Mouse (Mus musculus): ENCODE measurements at regions not wholly inside any gene's neighbourhood (a gene's known extent, or its start where the extent isn't known, plus 50 kb on each side); places are given as distances from the start of the nearest gene placed in this dataset.

GRCm38 (mm10) chr13:83865932-83866685 lies 356.0 kb upstream of the Tmem161b start:
- WGBS (ENCODE audit: missing documents), result 89% methylated on average over 6 of the region's 6 CpGs
- no peak overlapping the region for H3K27ac ChIP-seq
- H3K36me3 ChIP-seq (ENCODE audit: inconsistent target), result no peaks in the 10 kb centered on the region
- no peaks in the 10 kb centered on the region for H3K79me2 ChIP-seq (ENCODE audit: inconsistent target)
- no peak overlapping the region for H3K4me3 ChIP-seq (ENCODE audit: inconsistent target)

GRCm38 (mm10) chr13:83867211-83867610 lies 354.9 kb upstream of the Tmem161b start:
- H3K4me3 ChIP-seq (ENCODE audit: inconsistent target), result no peak overlapping the region
- WGBS (ENCODE audit: missing documents), result 86% methylated on average over 1 of the region's 1 CpGs
- H3K36me3 ChIP-seq (ENCODE audit: inconsistent target), result no peaks in the 10 kb centered on the region

GRCm38 (mm10) chr13:83867831-83868473 lies 354.1 kb upstream of the Tmem161b start:
- Histone ChIP-seq H3K36me3 (ENCODE audit: inconsistent target) (no peaks in the 10 kb centered on the region), H3K4me3 (ENCODE audit: inconsistent target) (no peak overlapping the region), H3K79me2 (ENCODE audit: inconsistent target) (no peaks in the 10 kb centered on the region), H3K27ac (no peak overlapping the region)
- WGBS (ENCODE audit: missing documents), result 86% methylated on average over 4 of the region's 4 CpGs

More at GRCm38 (mm10) chr13:83867211-83867610, 354.9 kb upstream of the Tmem161b start:
- Histone ChIP-seq H3K27ac (no peak overlapping the region), H3K79me2 (ENCODE audit: inconsistent target) (no peaks in the 10 kb centered on the region)

GRCm38 (mm10) chr13:83868922-83869321 lies 353.2 kb upstream of the Tmem161b start:
- Histone ChIP-seq H3K27ac (no peak overlapping the region), H3K79me2 (ENCODE audit: inconsistent target) (no peaks in the 10 kb centered on the region), H3K4me3 (ENCODE audit: inconsistent target) (no peak overlapping the region), H3K36me3 (ENCODE audit: inconsistent target) (no peaks in the 10 kb centered on the region)
- 18% methylated on average over 4 of the region's 4 CpGs for WGBS (ENCODE audit: missing documents)

- Histone ChIP-seq H3K79me2 (ENCODE audit: inconsistent target) (no peaks in the 10 kb centered on the region), H3K4me3 (ENCODE audit: inconsistent target) (no peak overlapping the region), H3K36me3 (ENCODE audit: inconsistent target) (no peaks in the 10 kb centered on the region), H3K27ac (no peak overlapping the region)
- WGBS (ENCODE audit: missing documents), result 96% methylated on average over 3 of the region's 3 CpGs
These were observed 349.8 kb upstream of the Tmem161b start for GRCm38 (mm10) chr13:83872143-83872819.

GRCm38 (mm10) chr13:83872887-83873286 lies 349.2 kb upstream of the Tmem161b start:
- Histone ChIP-seq H3K27ac (no peak overlapping the region), H3K36me3 (ENCODE audit: inconsistent target) (no peaks in the 10 kb centered on the region), H3K4me3 (ENCODE audit: inconsistent target) (no peak overlapping the region), H3K79me2 (ENCODE audit: inconsistent target) (no peaks in the 10 kb centered on the region)
- 71% methylated on average over 5 of the region's 5 CpGs for WGBS (ENCODE audit: missing documents)

GRCm38 (mm10) chr13:83879561-83879960 lies 342.5 kb upstream of the Tmem161b start:
- Histone ChIP-seq H3K4me3 (ENCODE audit: inconsistent target) (no peak overlapping the region), H3K27ac (no peak overlapping the region), H3K79me2 (ENCODE audit: inconsistent target) (no peaks in the 10 kb centered on the region), H3K36me3 (ENCODE audit: inconsistent target) (no peaks in the 10 kb centered on the region)
- 82% methylated on average over 2 of the region's 2 CpGs for WGBS (ENCODE audit: missing documents)

- Histone ChIP-seq H3K27ac (no peak overlapping the region), H3K36me3 (ENCODE audit: inconsistent target) (no peaks in the 10 kb centered on the region), H3K4me3 (ENCODE audit: inconsistent target) (no peak overlapping the region), H3K79me2 (ENCODE audit: inconsistent target) (no peaks in the 10 kb centered on the region)
- WGBS (ENCODE audit: missing documents), result 84% methylated on average over 2 of the region's 2 CpGs
These were observed 341.8 kb upstream of the Tmem161b start for GRCm38 (mm10) chr13:83880305-83880704.

GRCm38 (mm10) chr13:83880772-83881171 lies 341.3 kb upstream of the Tmem161b start:
- WGBS (ENCODE audit: missing documents), result 97% methylated on average over 2 of the region's 2 CpGs
- no peaks in the 10 kb centered on the region for H3K36me3 ChIP-seq (ENCODE audit: inconsistent target)
- no peak overlapping the region for H3K27ac ChIP-seq
- H3K4me3 ChIP-seq (ENCODE audit: inconsistent target), result no peak overlapping the region
- H3K79me2 ChIP-seq (ENCODE audit: inconsistent target), result no peaks in the 10 kb centered on the region

- no peak overlapping the region for H3K4me3 ChIP-seq (ENCODE audit: inconsistent target)
- no peaks in the 10 kb centered on the region for H3K36me3 ChIP-seq (ENCODE audit: inconsistent target)
- no peak overlapping the region for H3K27ac ChIP-seq
- WGBS (ENCODE audit: missing documents), result 92% methylated on average over 1 of the region's 1 CpGs
- no peaks in the 10 kb centered on the region for H3K79me2 ChIP-seq (ENCODE audit: inconsistent target)
These were observed 339.3 kb upstream of the Tmem161b start for GRCm38 (mm10) chr13:83882839-83883238.

GRCm38 (mm10) chr13:83883821-83884220 lies 338.3 kb upstream of the Tmem161b start:
- Histone ChIP-seq H3K36me3 (ENCODE audit: inconsistent target) (no peaks in the 10 kb centered on the region), H3K79me2 (ENCODE audit: inconsistent target) (no peaks in the 10 kb centered on the region), H3K4me3 (ENCODE audit: inconsistent target) (no peak overlapping the region), H3K27ac (no peak overlapping the region)
- WGBS (ENCODE audit: missing documents), result 90% methylated on average over 4 of the region's 4 CpGs

- no peaks in the 10 kb centered on the region for H3K79me2 ChIP-seq (ENCODE audit: inconsistent target)
These were observed 337.9 kb upstream of the Tmem161b start for GRCm38 (mm10) chr13:83884226-83884625.

GRCm38 (mm10) chr13:83884766-83885543 lies 337.1 kb upstream of the Tmem161b start:
- Histone ChIP-seq H3K36me3 (ENCODE audit: inconsistent target) (no peaks in the 10 kb centered on the region), H3K4me3 (ENCODE audit: inconsistent target) (no peak overlapping the region), H3K79me2 (ENCODE audit: inconsistent target) (no peaks in the 10 kb centered on the region), H3K27ac (no peak overlapping the region)
- 87% methylated on average over 13 of the region's 13 CpGs for WGBS (ENCODE audit: missing documents)

More at GRCm38 (mm10) chr13:83884226-83884625, 337.9 kb upstream of the Tmem161b start:
- WGBS (ENCODE audit: missing documents), result 96% methylated on average over 4 of the region's 4 CpGs
- Histone ChIP-seq H3K36me3 (ENCODE audit: inconsistent target) (no peaks in the 10 kb centered on the region), H3K4me3 (ENCODE audit: inconsistent target) (no peak overlapping the region), H3K27ac (no peak overlapping the region)

GRCm38 (mm10) chr13:83885729-83886128 lies 336.4 kb upstream of the Tmem161b start:
- no peaks in the 10 kb centered on the region for H3K36me3 ChIP-seq (ENCODE audit: inconsistent target)
- H3K4me3 ChIP-seq (ENCODE audit: inconsistent target), result no peak overlapping the region
- no peak overlapping the region for H3K27ac ChIP-seq
- 89% methylated on average over 4 of the region's 4 CpGs for WGBS (ENCODE audit: missing documents)
- no peaks in the 10 kb centered on the region for H3K79me2 ChIP-seq (ENCODE audit: inconsistent target)

Measured in macrophage (primary cell).